Mouse (Mus musculus): ENCODE measurements around the gene Duoxa2. TPM values are rescaled to one million over a fixed set of nuclear protein-coding genes. Genes with fewer than 3 reads are reported as not detected.

Gene Duoxa2
- total RNA-seq, 2 experiments from 2014 or later = not detected

Other genes with a start within 250 kb of the Duoxa2 start
- 10 to 100 TPM; 15.2 to 16.5 TPM for gene Spg11, start 180.5 kb upstream of the Duoxa2 start, total RNA-seq (2021)
- 100 to 1,000 TPM in 1 of 2 experiments, 10 to 100 TPM in 1; 99.2 to 107 TPM for gene B2m, start 151.2 kb upstream of the Duoxa2 start, total RNA-seq (2021)
- not detected for gene Trim69, start 138.2 kb upstream of the Duoxa2 start, total RNA-seq (2021)
- gene Patl2, start 112.7 kb upstream of the Duoxa2 start, total RNA-seq (2021) = under 1 TPM in 1 of 2 experiments, not detected in 1; 0.12 TPM
- not detected for gene Terb2, start 112.6 kb upstream of the Duoxa2 start, total RNA-seq (2021)
- gene Sord, start 64.2 kb upstream of the Duoxa2 start, total RNA-seq (2021) = 10 to 100 TPM; 15.9 to 18.5 TPM
- gene Duox2, start 451 bp upstream of the Duoxa2 start, total RNA-seq (2021) = under 1 TPM in 1 of 2 experiments, not detected in 1; 0.05 TPM
- not detected for gene Duoxa1, start 14.8 kb downstream of the Duoxa2 start, total RNA-seq (2021)
- gene Duox1, start 16.8 kb downstream of the Duoxa2 start, total RNA-seq (2021) = not detected
- gene Shf, start 70.3 kb downstream of the Duoxa2 start, total RNA-seq (2021) = 10 to 100 TPM; 56.6 to 60.0 TPM
- not detected for gene Slc28a2, start 127.6 kb downstream of the Duoxa2 start, total RNA-seq (2021)
- gene Gm14085, start 186.0 kb downstream of the Duoxa2 start, total RNA-seq (2021) = not detected

Data from layer of hippocampus, postnatal 36 days (tissue).